ENCODE assay signal across 20 mouse cellular contexts in genomic region chr4:48403066-48403640, GRCm38 (mm10).
A peak's percentile ranks its signal among the peaks of the same experiment; 100 is the strongest.
DNase-seq lines count a peak whose midpoint lies in the region; ATAC-seq and TF ChIP-seq lines count a peak whose summit lies in the region.
"Had no signal": no experiment of that assay in that cellular context is flagged by ENCODE, and none has a peak within 500 bp of the region (broad histone marks: within the 10 kb centered on the region; RNA-seq: fewer than 3 reads in every experiment).

No protein-coding gene starts in this region.

- intact Hi-C loops in heart, adult 2 months (cut with DNase I) = loop anchor here (10.0 kb wide), 2 partner anchors 898 to 968 kb away; no protein-coding TSS in a partner anchor
- intact Hi-C loops in heart, postnatal 25 days (cut with DNase I) = no loop called here

- H3K27me3 ChIP-seq in heart, adult 2 months (ENCODE audit: control insufficient read depth, insufficient read depth, low read length) = no peaks in the 10 kb centered on the region
- no peaks in the 10 kb centered on the region for H3K27me3 ChIP-seq in heart, embryonic 10.5 days (ENCODE audit: insufficient read depth, poor library complexity, severe bottlenecking)
- H3K27me3 ChIP-seq in heart, embryonic 13.5 days (replicated peaks) = no peaks in the 10 kb centered on the region
- H3K27me3 ChIP-seq in heart, postnatal 0 days (ENCODE audit: control insufficient read depth, insufficient read depth, low read length) = no peaks in the 10 kb centered on the region
- H3K27me3 ChIP-seq: embryonic facial prominence, embryonic 15.5 days; forebrain, embryonic 15.5 days; hindbrain, embryonic 15.5 days had no signal

- no peak overlapping the region for H3K4me3 ChIP-seq in heart, adult 2 months
- H3K4me3 ChIP-seq in heart, embryonic 10.5 days = no peak overlapping the region
- no peak overlapping the region for H3K4me3 ChIP-seq in heart, embryonic 13.5 days
- H3K4me3 ChIP-seq in heart, postnatal 0 days (ENCODE audit: low read depth, low read length) = no peak overlapping the region
- H3K4me3 ChIP-seq: embryonic facial prominence, embryonic 15.5 days; erythroblast, embryonic 14.5 days; forebrain, embryonic 10.5 days; forebrain, embryonic 15.5 days; hindbrain, embryonic 15.5 days had no signal

- no peaks in the 10 kb centered on the region for H3K36me3 ChIP-seq in heart, adult 2 months (ENCODE audit: control insufficient read depth, insufficient read depth, low read length)
- no peaks in the 10 kb centered on the region for H3K36me3 ChIP-seq in heart, embryonic 10.5 days
- H3K36me3 ChIP-seq in heart, embryonic 13.5 days = no peaks in the 10 kb centered on the region; the same call in 1 of the 2 replicates
- H3K36me3 ChIP-seq in heart, postnatal 0 days (replicated peaks; ENCODE audit: control insufficient read depth, insufficient read depth, low read length) = no peaks in the 10 kb centered on the region
- H3K36me3 ChIP-seq: embryonic facial prominence, embryonic 15.5 days; forebrain, embryonic 10.5 days; forebrain, embryonic 15.5 days; hindbrain, embryonic 15.5 days had no signal

- 54% methylated on average over 16 of the region's 16 CpGs for WGBS in heart, adult 2 months
- WGBS in heart, embryonic 10.5 days = 48% methylated on average over 16 of the region's 16 CpGs
- 37% methylated on average over 16 of the region's 16 CpGs for WGBS in heart, embryonic 13.5 days
- WGBS in heart, postnatal 0 days = 27% methylated on average over 16 of the region's 16 CpGs

- H3K4me2 ChIP-seq in heart, embryonic 13.5 days = peak overlapping the region; percentile 9; the same call in 1 of the 2 replicates
- H3K4me2 ChIP-seq in heart, postnatal 0 days (ENCODE audit: low read depth, low read length) = peak overlapping the region; percentile 22; the same call in 1 of the 2 replicates
- H3K4me2 ChIP-seq: embryonic facial prominence, embryonic 15.5 days; forebrain, embryonic 15.5 days; hindbrain, embryonic 15.5 days had no signal

- H3K79me2 ChIP-seq in heart, adult 2 months (replicated peaks; ENCODE audit: control insufficient read depth, insufficient read depth, low read length) = no peaks in the 10 kb centered on the region

- TF ChIP-seq EP300 in heart, adult 2 months (IDR thresholded peaks at IDR 0.05; ENCODE audit: insufficient read depth, low read depth, low read length) = no peak
- no peak for TF ChIP-seq EP300 in heart, postnatal 0 days (IDR thresholded peaks at IDR 0.05; ENCODE audit: low read depth)

- no peak for TF ChIP-seq CTCF in heart, adult 2 months (IDR thresholded peaks at IDR 0.05)
- TF ChIP-seq CTCF in heart, postnatal 0 days (IDR thresholded peaks at IDR 0.05; ENCODE audit: low read depth) = no peak

- TF ChIP-seq POLR2A in heart, adult 2 months (IDR thresholded peaks at IDR 0.05; ENCODE audit: insufficient read depth, low read depth, low read length) = no peak

- no peaks in the 10 kb centered on the region for H3K9me3 ChIP-seq in heart, embryonic 10.5 days
- H3K9me3 ChIP-seq in heart, embryonic 13.5 days = no peaks in the 10 kb centered on the region
- no peaks in the 10 kb centered on the region for H3K9me3 ChIP-seq in heart, postnatal 0 days (replicated peaks; ENCODE audit: control insufficient read depth, low read length)
- H3K9me3 ChIP-seq: embryonic facial prominence, embryonic 15.5 days; forebrain, embryonic 10.5 days; forebrain, embryonic 15.5 days; hindbrain, embryonic 15.5 days had no signal

- ATAC-seq in heart, embryonic 13.5 days (ENCODE audit: extremely low read depth, insufficient number of reproducible peaks, low FRiP score, low TSS enrichment) = peak; percentile 71; the same call in 1 of the 2 replicates
- peak; percentile 65 for ATAC-seq in heart, postnatal 0 days (ENCODE audit: insufficient read depth, low read depth)
- ATAC-seq: forebrain, embryonic 15.5 days; intestine, embryonic 16.5 days had no signal

- H3K9ac ChIP-seq in heart, adult 2 months (ENCODE audit: low read depth, low read length) = no peak overlapping the region
- no peak overlapping the region for H3K9ac ChIP-seq in heart, embryonic 13.5 days
- no peak overlapping the region for H3K9ac ChIP-seq in heart, postnatal 0 days (replicated peaks; ENCODE audit: low read depth, low read length)
- H3K9ac ChIP-seq: embryonic facial prominence, embryonic 15.5 days; forebrain, embryonic 15.5 days; hindbrain, embryonic 15.5 days had no signal

- peak in 1 of 2 experiments; percentile 12 for DNase-seq in heart, adult 2 months
- DNase-seq in heart, postnatal 25 days (ENCODE audit: low spot score) = no peak
- no peak for DNase-seq in heart, embryonic 10.5 days (ENCODE audit: low spot score)
- peak; percentile 43 for DNase-seq in heart, postnatal 0 days (ENCODE audit: low spot score)
- no peak for DNase-seq in left cerebral cortex, adult 9 months (ENCODE audit: low spot score in 2 of 2)
- no peak for DNase-seq in urinary bladder, postnatal 4 days (ENCODE audit: low spot score in 2 of 2)
- no peak for DNase-seq in lung, postnatal 10 days
- DNase-seq: adrenal gland, postnatal 10 days; cerebellum, adult 11-12 months; cerebellum, adult 9-10 months; embryo, embryonic 11 days; gastrocnemius, postnatal 36 days; kidney, adult 2 months had no signal

- H3K27ac ChIP-seq in heart, adult 2 months = peak overlapping the region; percentile 2; the same call in 1 of the 2 replicates
- peak overlapping the region; percentile 79 for H3K27ac ChIP-seq in heart, embryonic 10.5 days
- peak overlapping the region; percentile 86 for H3K27ac ChIP-seq in heart, embryonic 13.5 days (replicated peaks)
- H3K27ac ChIP-seq in heart, postnatal 0 days (ENCODE audit: low read depth) = peak overlapping the region; percentile 83
- H3K27ac ChIP-seq: embryonic facial prominence, embryonic 15.5 days; forebrain, embryonic 10.5 days; forebrain, embryonic 15.5 days; hindbrain, embryonic 15.5 days had no signal

- no peaks in the 10 kb centered on the region; the same call in 1 of the 2 replicates for H3K4me1 ChIP-seq in heart, adult 2 months (ENCODE audit: control insufficient read depth, insufficient read depth, low read length)
- peaks cover 22% of the 10 kb centered on the region for H3K4me1 ChIP-seq in heart, embryonic 10.5 days
- H3K4me1 ChIP-seq in heart, embryonic 13.5 days = peaks cover 28% of the 10 kb centered on the region
- H3K4me1 ChIP-seq in heart, postnatal 0 days (ENCODE audit: control insufficient read depth, insufficient read depth) = peaks cover 7% of the 10 kb centered on the region; the same call in 1 of the 2 replicates
- H3K4me1 ChIP-seq: embryonic facial prominence, embryonic 15.5 days; forebrain, embryonic 10.5 days; forebrain, embryonic 15.5 days; hindbrain, embryonic 15.5 days had no signal

Comparison
In these comparisons a context has a peak if more than half of its experiments do, and no peak if none do; other contexts are left out.
1. H3K27ac ChIP-seq: peak in every context shown above with its lines; median percentile 86 in heart, embryonic 13.5 days; 83 in heart, postnatal 0 days; 79 in heart, embryonic 10.5 days; 2 in heart, adult 2 months.